Mouse (Mus musculus) forebrain, embryonic 15.5 days (tissue): ENCODE measurements around the gene Pan2. TPM values are rescaled to one million over a fixed set of nuclear protein-coding genes. Genes with fewer than 3 reads are reported as not detected.

Source experiments
- ATAC-seq: fragments of 200-750 bp; cut with Nextera tagmentation; replicated peaks from 2 replicates; pipeline ENCODE4 v1.8.0; 2017; ENCODE audit warnings: mild to moderate bottlenecking, moderate TSS enrichment, moderate library complexity
- H3K27ac ChIP-seq: fragments of 300-500 bp; sonication (generic); replicated peaks from 2 replicates; pipeline ENCODE4 v1.5.1; 2015; ENCODE audit warnings: mild to moderate bottlenecking, inconsistent platforms
- H3K27me3 ChIP-seq: fragments of 300-500 bp; sonication (generic); 2 replicates; pipeline ENCODE4 v1.6.1; 2015; ENCODE audit warnings: inconsistent platforms
- H3K36me3 ChIP-seq: fragments of 300-500 bp; sonication (generic); 2 replicates; pipeline ENCODE4 v1.6.1; 2015; ENCODE audit warnings: mild to moderate bottlenecking, inconsistent platforms
- H3K4me1 ChIP-seq: fragments of 300-500 bp; sonication (generic); 2 replicates; pipeline ENCODE4 v1.6.1; 2015; ENCODE audit warnings: inconsistent platforms
- H3K4me2 ChIP-seq: fragments of 300-500 bp; sonication (generic); replicated peaks from 2 replicates; pipeline ENCODE4 v1.6.1; 2015; ENCODE audit warnings: mild to moderate bottlenecking, inconsistent platforms
- H3K4me3 ChIP-seq: fragments of 300-500 bp; sonication (generic); 2 replicates; pipeline ENCODE4 v1.5.1; 2015; ENCODE audit warnings: mild to moderate bottlenecking, inconsistent platforms
- H3K9ac ChIP-seq: fragments of 300-500 bp; sonication (generic); replicated peaks from 2 replicates; pipeline ENCODE4 v1.6.1; 2015; ENCODE audit warnings: mild to moderate bottlenecking, inconsistent platforms
- H3K9me3 ChIP-seq: fragments of 300-500 bp; sonication (generic); 2 replicates; pipeline ENCODE4 v1.6.1; 2016; ENCODE audit warnings: inconsistent platforms
- WGBS: fragments of 180-500 bp; shearing (Covaris S2); methylation state at CpG from one replicate; pipeline ENCODE4 v1.1.7; 2015; ENCODE audit warnings: mixed read lengths; 5-methylcytosine and 5-hydroxymethylcytosine counted together
- polyA plus RNA-seq: library from polyadenylated mRNA; unstranded; fragments of >200 nt; fragmentation: Nextera tagmentation; extraction: Ambion mirVana; gene quantifications from 2 replicates; pipeline ENCODE4 v1.2.1, GENCODE M21; 2015

Pan2 gene
- polyA plus RNA-seq, 1 experiment from 2014 or later, result 27.6 TPM

- Histone ChIP-seq H3K4me1 (peaks cover 35% of the 10 kb centered on the region), H3K9ac (no peak overlapping the region), H3K36me3 (peaks cover 4% of the 10 kb centered on the region; the same call in 1 of the 2 replicates), H3K9me3 (no peaks in the 10 kb centered on the region), H3K27ac (no peak overlapping the region), H3K4me3 (no peak overlapping the region), H3K4me2 (no peak overlapping the region), H3K27me3 (no peaks in the 10 kb centered on the region)
- ATAC-seq, result no peak
- 77% methylated on average over 2 of the region's 2 CpGs for WGBS
These were observed 37.1 kb downstream of the Pan2 start for GRCm38 (mm10) chr10:128340257-128340656.

GRCm38 (mm10) chr10:128343436-128343835, 40.3 kb downstream of the Pan2 start:
- Histone ChIP-seq H3K4me2 (no peak overlapping the region), H3K27ac (peak overlapping the region; percentile 37; the same call in 1 of the 2 replicates), H3K4me1 (peaks cover 29% of the 10 kb centered on the region), H3K4me3 (no peak overlapping the region), H3K9me3 (no peaks in the 10 kb centered on the region), H3K36me3 (peaks cover 4% of the 10 kb centered on the region; the same call in 1 of the 2 replicates), H3K27me3 (no peaks in the 10 kb centered on the region), H3K9ac (no peak overlapping the region)
- no peak for ATAC-seq
- WGBS, result 93% methylated on average over 1 of the region's 1 CpGs

GRCm38 (mm10) chr10:128344568-128345275, 41.6 kb downstream of the Pan2 start:
- Histone ChIP-seq H3K27me3 (no peaks in the 10 kb centered on the region), H3K4me2 (no peak overlapping the region), H3K27ac (peak overlapping the region; percentile 69), H3K9me3 (no peaks in the 10 kb centered on the region), H3K4me3 (no peak overlapping the region), H3K9ac (no peak overlapping the region), H3K36me3 (peaks cover 7% of the 10 kb centered on the region), H3K4me1 (peaks cover 19% of the 10 kb centered on the region)
- ATAC-seq, result 0 out of 2 replicates have a peak, but pooled peaks have one; percentile 35
- WGBS, result 43% methylated on average over 7 of the region's 7 CpGs

GRCm38 (mm10) chr10:128347541-128347940, 44.4 kb downstream of the Pan2 start:
- no peaks in the 10 kb centered on the region for H3K9me3 ChIP-seq
- no peaks in the 10 kb centered on the region for H3K27me3 ChIP-seq
- peaks cover 32% of the 10 kb centered on the region for H3K36me3 ChIP-seq
- no peak overlapping the region for H3K27ac ChIP-seq
- no peak overlapping the region for H3K9ac ChIP-seq
- WGBS, result 95% methylated on average over 8 of the region's 8 CpGs
- ATAC-seq, result no peak
- no peak overlapping the region for H3K4me2 ChIP-seq
- H3K4me3 ChIP-seq, result no peak overlapping the region
- H3K4me1 ChIP-seq, result peaks cover 14% of the 10 kb centered on the region

GRCm38 (mm10) chr10:128358796-128359195, 55.7 kb downstream of the Pan2 start:
- ATAC-seq, result 0 out of 2 replicates have a peak, but pooled peaks have one; percentile 43
- WGBS, result 52% methylated on average over 2 of the region's 2 CpGs
- Histone ChIP-seq H3K27me3 (no peaks in the 10 kb centered on the region), H3K4me2 (no peak overlapping the region), H3K36me3 (peaks cover 83% of the 10 kb centered on the region), H3K9ac (no peak overlapping the region), H3K9me3 (no peaks in the 10 kb centered on the region), H3K27ac (no peak overlapping the region), H3K4me1 (no peaks in the 10 kb centered on the region), H3K4me3 (no peak overlapping the region)

- H3K27me3 ChIP-seq, result no peaks in the 10 kb centered on the region
- no peak overlapping the region for H3K4me3 ChIP-seq
- no peak overlapping the region for H3K9ac ChIP-seq
- no peak overlapping the region for H3K4me2 ChIP-seq
- H3K36me3 ChIP-seq, result peaks cover 80% of the 10 kb centered on the region
- H3K4me1 ChIP-seq, result no peaks in the 10 kb centered on the region
- H3K27ac ChIP-seq, result no peak overlapping the region
- WGBS, result 98% methylated on average over 6 of the region's 6 CpGs
- no peak for ATAC-seq
- no peaks in the 10 kb centered on the region for H3K9me3 ChIP-seq
These were observed 56.1 kb downstream of the Pan2 start for GRCm38 (mm10) chr10:128359226-128359625.

GRCm38 (mm10) chr10:128361836-128362235, 58.7 kb downstream of the Pan2 start:
- no peak overlapping the region for H3K9ac ChIP-seq
- H3K27me3 ChIP-seq, result no peaks in the 10 kb centered on the region
- H3K4me1 ChIP-seq, result no peaks in the 10 kb centered on the region
- H3K36me3 ChIP-seq, result peaks cover 75% of the 10 kb centered on the region
- no peak overlapping the region for H3K27ac ChIP-seq
- H3K4me2 ChIP-seq, result no peak overlapping the region
- ATAC-seq, result no peak
- no peak overlapping the region for H3K4me3 ChIP-seq
- no peaks in the 10 kb centered on the region for H3K9me3 ChIP-seq
- 91% methylated on average over 6 of the region's 6 CpGs for WGBS

GRCm38 (mm10) chr10:128362568-128362967, 59.4 kb downstream of the Pan2 start:
- Histone ChIP-seq H3K27me3 (no peaks in the 10 kb centered on the region), H3K4me2 (no peak overlapping the region), H3K27ac (no peak overlapping the region), H3K9me3 (no peaks in the 10 kb centered on the region), H3K4me3 (no peak overlapping the region), H3K4me1 (peaks cover 5% of the 10 kb centered on the region), H3K36me3 (peaks cover 70% of the 10 kb centered on the region), H3K9ac (no peak overlapping the region)
- WGBS, result 54% methylated on average over 3 of the region's 3 CpGs
- no peak for ATAC-seq

- Histone ChIP-seq H3K36me3 (peaks cover 18% of the 10 kb centered on the region), H3K27me3 (no peaks in the 10 kb centered on the region), H3K4me1 (peaks cover 20% of the 10 kb centered on the region), H3K4me2 (peak overlapping the region; percentile 82), H3K9me3 (no peaks in the 10 kb centered on the region), H3K27ac (peak overlapping the region; percentile 98), H3K4me3 (peak overlapping the region; percentile 71), H3K9ac (peak overlapping the region; percentile 74)
- no peak; the same call in 1 of the 2 replicates for ATAC-seq
- WGBS, result 12% methylated on average over 19 of the region's 19 CpGs
These were observed 64.8 kb downstream of the Pan2 start for GRCm38 (mm10) chr10:128367899-128368401.

GRCm38 (mm10) chr10:128368402-128369217, 65.5 kb downstream of the Pan2 start, which contains the start of gene Coq10a:
TSS of gene Coq10a (minus strand) at chr10:128368997.
- Histone ChIP-seq H3K36me3 (peaks cover 12% of the 10 kb centered on the region), H3K4me1 (peaks cover 20% of the 10 kb centered on the region), H3K4me3 (peak within 1 kb of the TSS; percentile 71), H3K4me2 (peak within 1 kb of the TSS; percentile 82), H3K27ac (peak within 1 kb of the TSS; percentile 98), H3K9me3 (no peaks in the 10 kb centered on the region), H3K9ac (peak within 1 kb of the TSS; percentile 74), H3K27me3 (no peaks in the 10 kb centered on the region)
- peak; percentile 95 for ATAC-seq
- under 1% methylated on average over 83 of the region's 87 CpGs for WGBS

GRCm38 (mm10) chr10:128369218-128369543, 66.0 kb downstream of the Pan2 start:
- 3% methylated on average over 9 of the region's 9 CpGs for WGBS

GRCm38 (mm10) chr10:128369599-128369998, 66.5 kb downstream of the Pan2 start:
- Histone ChIP-seq H3K27me3 (no peaks in the 10 kb centered on the region), H3K36me3 (peaks cover 6% of the 10 kb centered on the region), H3K4me1 (peaks cover 20% of the 10 kb centered on the region), H3K4me3 (peak overlapping the region; percentile 71), H3K9ac (peak overlapping the region; percentile 74; the same call in 1 of the 2 replicates), H3K27ac (peak overlapping the region; percentile 98), H3K9me3 (no peaks in the 10 kb centered on the region), H3K4me2 (peak overlapping the region; percentile 82)
- WGBS, result 76% methylated on average over 6 of the region's 6 CpGs
- no peak for ATAC-seq

More at GRCm38 (mm10) chr10:128369218-128369543, 66.0 kb downstream of the Pan2 start:
- Histone ChIP-seq H3K4me1 (peaks cover 20% of the 10 kb centered on the region), H3K9ac (peak overlapping the region; percentile 74), H3K9me3 (no peaks in the 10 kb centered on the region), H3K27me3 (no peaks in the 10 kb centered on the region), H3K4me2 (peak overlapping the region; percentile 82), H3K36me3 (peaks cover 10% of the 10 kb centered on the region), H3K27ac (peak overlapping the region; percentile 98), H3K4me3 (peak overlapping the region; percentile 71)
- ATAC-seq, result no peak
